Mouse (Mus musculus): ENCODE measurements around the gene Dirc2.

Dirc2 gene

GRCm38 (mm10) chr16:35772598-35772997, 3.4 kb upstream of the Dirc2 start:
- no peak for DNase-seq (ENCODE audit: low spot score in 2 of 2)

GRCm38 (mm10) chr16:35771606-35772005, 2.5 kb upstream of the Dirc2 start:
- DNase-seq (ENCODE audit: low spot score in 2 of 2): no peak

GRCm38 (mm10) chr16:35771141-35771540, 2.0 kb upstream of the Dirc2 start:
- no peak for DNase-seq (ENCODE audit: low spot score in 2 of 2)

- peak; percentile 80 to 91 for DNase-seq (ENCODE audit: low spot score in 2 of 2)
Observed at GRCm38 (mm10) chr16:35769878-35770657, 912 bp upstream of the Dirc2 start, which contains the start of gene Hspbap1. Gene Hspbap1, plus strand, starts transcription at chr16:35770375.

GRCm38 (mm10) chr16:35768469-35768784, 729 bp downstream of the Dirc2 start:
- DNase-seq (ENCODE audit: low spot score in 2 of 2): no peak

GRCm38 (mm10) chr16:35766366-35766765, 2.8 kb downstream of the Dirc2 start:
- no peak for DNase-seq (ENCODE audit: low spot score in 2 of 2)

GRCm38 (mm10) chr16:35765449-35765848, 3.7 kb downstream of the Dirc2 start:
- DNase-seq (ENCODE audit: low spot score in 2 of 2): no peak

- no peak for DNase-seq (ENCODE audit: low spot score in 2 of 2)
Observed at GRCm38 (mm10) chr16:35764941-35765340, 4.2 kb downstream of the Dirc2 start.

- DNase-seq (ENCODE audit: low spot score in 2 of 2): no peak
Observed at GRCm38 (mm10) chr16:35763590-35764296, 5.4 kb downstream of the Dirc2 start.

GRCm38 (mm10) chr16:35759401-35759800, 9.8 kb downstream of the Dirc2 start:
- DNase-seq (ENCODE audit: low spot score in 2 of 2): no peak

GRCm38 (mm10) chr16:35756697-35757096, 12.5 kb downstream of the Dirc2 start:
- no peak for DNase-seq (ENCODE audit: low spot score in 2 of 2)

- DNase-seq (ENCODE audit: low spot score in 2 of 2): no peak
Observed at GRCm38 (mm10) chr16:35755502-35756334, 13.4 kb downstream of the Dirc2 start.

- DNase-seq (ENCODE audit: low spot score in 2 of 2): no peak
Observed at GRCm38 (mm10) chr16:35753926-35754325, 15.2 kb downstream of the Dirc2 start.

- DNase-seq (ENCODE audit: low spot score in 2 of 2): no peak
Observed at GRCm38 (mm10) chr16:35751841-35752240, 17.3 kb downstream of the Dirc2 start.

- DNase-seq (ENCODE audit: low spot score in 2 of 2): no peak
Observed at GRCm38 (mm10) chr16:35749385-35749784, 19.8 kb downstream of the Dirc2 start.

GRCm38 (mm10) chr16:35748237-35748603, 20.9 kb downstream of the Dirc2 start:
- DNase-seq (ENCODE audit: low spot score in 2 of 2): no peak

GRCm38 (mm10) chr16:35747417-35748236, 21.5 kb downstream of the Dirc2 start:
- DNase-seq (ENCODE audit: low spot score in 2 of 2): no peak

- DNase-seq (ENCODE audit: low spot score in 2 of 2): no peak
Observed at GRCm38 (mm10) chr16:35742251-35742937, 26.8 kb downstream of the Dirc2 start.

- no peak for DNase-seq (ENCODE audit: low spot score in 2 of 2)
Observed at GRCm38 (mm10) chr16:35741621-35742020, 27.5 kb downstream of the Dirc2 start.

- no peak for DNase-seq (ENCODE audit: low spot score in 2 of 2)
Observed at GRCm38 (mm10) chr16:35740943-35741342, 28.2 kb downstream of the Dirc2 start.

GRCm38 (mm10) chr16:35740357-35740756, 28.8 kb downstream of the Dirc2 start:
- no peak for DNase-seq (ENCODE audit: low spot score in 2 of 2)
